Mouse (Mus musculus) lung, postnatal 0 days (tissue): ENCODE results near the gene Slc7a5. TPM values are rescaled to one million over a fixed set of nuclear protein-coding genes. Genes with fewer than 3 reads are reported as not detected.

Experiments used
- ATAC-seq: fragments of 200-750 bp; cut with Nextera tagmentation; 2 replicates; pipeline ENCODE4 v1.8.0; 2017; ENCODE audit warnings: moderate library complexity
- DNase-seq: peaks from one replicate; pipeline ENCODE4 v3.0.0-alpha.2; 2016; ENCODE audit warnings: low spot score
- H3K27ac ChIP-seq: fragments of 300-500 bp; sonication (generic); 2 replicates; pipeline ENCODE4 v1.5.1; 2014; ENCODE audit warnings: antibody characterized with exemption, mild to moderate bottlenecking, low read length, mixed read lengths
- H3K27me3 ChIP-seq: fragments of 300-500 bp; sonication (generic); replicated peaks from 2 replicates; pipeline ENCODE4 v1.6.1; 2014; ENCODE audit warnings: low read length, mixed read lengths; ENCODE audit not compliant: insufficient read depth
- H3K36me3 ChIP-seq: fragments of 300-500 bp; sonication (generic); 2 replicates; pipeline ENCODE4 v1.6.1; 2014; ENCODE audit warnings: low read length, mixed read lengths; ENCODE audit not compliant: insufficient read depth
- H3K4me1 ChIP-seq: fragments of 300-500 bp; sonication (generic); 2 replicates; pipeline ENCODE4 v1.6.1; 2014; ENCODE audit warnings: antibody characterized with exemption, low read depth, low read length, mixed read lengths; ENCODE audit not compliant: insufficient read depth
- H3K4me2 ChIP-seq: fragments of 300-500 bp; sonication (generic); replicated peaks from 2 replicates; pipeline ENCODE4 v1.6.1; 2014; ENCODE audit warnings: low read depth, mild to moderate bottlenecking, low read length, moderate library complexity, mixed read lengths
- H3K4me3 ChIP-seq: fragments of 300-500 bp; sonication (generic); 2 replicates; pipeline ENCODE4 v1.5.1; 2014; ENCODE audit warnings: low read depth, low read length
- H3K9ac ChIP-seq: fragments of 300-500 bp; sonication (generic); replicated peaks from 2 replicates; pipeline ENCODE4 v1.6.1; 2014; ENCODE audit warnings: low read depth, mild to moderate bottlenecking
- H3K9me3 ChIP-seq: fragments of 300-500 bp; sonication (generic); 2 replicates; pipeline ENCODE4 v1.6.1; 2016; ENCODE audit warnings: low read length, mixed read lengths
- CTCF ChIP-seq: IDR thresholded peaks from 2 replicates; pipeline ENCODE4 v1.5.1; 2016; ENCODE audit warnings: antibody characterized with exemption, mild to moderate bottlenecking
- EP300 ChIP-seq: IDR thresholded peaks from 2 replicates; pipeline ENCODE4 v1.6.1; 2016; ENCODE audit warnings: antibody characterized with exemption, mild to moderate bottlenecking, control low read depth
- WGBS: fragments of 180-500 bp; shearing (Covaris S2); extraction: QIAGEN DNeasy Blood & Tissue Kit; methylation state at CpG from one replicate; pipeline ENCODE4 v1.1.7; 2014; 5-methylcytosine and 5-hydroxymethylcytosine counted together
- polyA plus RNA-seq: library from polyadenylated mRNA; unstranded; fragments of >200 nt; fragmentation: Nextera tagmentation; extraction: Ambion mirVana; gene quantifications from 2 replicates; pipeline ENCODE4 v1.2.1, GENCODE M21; 2015

The Slc7a5 gene
- polyA plus RNA-seq, 1 experiment from 2014 or later: 7.5 TPM

- H3K9me3 ChIP-seq: no peaks in the 10 kb centered on the region
- ATAC-seq (no peak), DNase-seq (peak; percentile 45)
- H3K4me3 ChIP-seq: no peak overlapping the region
- TF ChIP-seq EP300 (no peak), CTCF (no peak)
- no peak overlapping the region for H3K4me2 ChIP-seq
- H3K9ac ChIP-seq: no peak overlapping the region
- H3K27ac ChIP-seq: no peak overlapping the region
- no peaks in the 10 kb centered on the region for H3K36me3 ChIP-seq
- H3K4me1 ChIP-seq: no peaks in the 10 kb centered on the region; the same call in 1 of the 2 replicates
- no peaks in the 10 kb centered on the region for H3K27me3 ChIP-seq
- WGBS: 19% methylated on average over 8 of the region's 10 CpGs
Measured at GRCm38 (mm10) chr8:121871833-121872440, 35.6 kb downstream of the Slc7a5 start.

- DNase-seq: no peak
- TF ChIP-seq CTCF (no peak), EP300 (no peak)
- no peak overlapping the region for H3K9ac ChIP-seq
- 79% methylated on average over 2 of the region's 2 CpGs for WGBS
- no peaks in the 10 kb centered on the region for H3K36me3 ChIP-seq
- H3K4me1 ChIP-seq: no peaks in the 10 kb centered on the region; the same call in 1 of the 2 replicates
- no peak for ATAC-seq
- no peak overlapping the region for H3K27ac ChIP-seq
- no peak overlapping the region for H3K4me2 ChIP-seq
- no peaks in the 10 kb centered on the region for H3K9me3 ChIP-seq
- no peaks in the 10 kb centered on the region for H3K27me3 ChIP-seq
- no peak overlapping the region for H3K4me3 ChIP-seq
Measured at GRCm38 (mm10) chr8:121870190-121870589, 37.3 kb downstream of the Slc7a5 start.

GRCm38 (mm10) chr8:121868896-121869295 is 38.6 kb downstream of the Slc7a5 start:
- no peak for TF ChIP-seq CTCF
- TF ChIP-seq EP300: no peak
- DNase-seq: no peak
- Histone ChIP-seq H3K9ac (no peak overlapping the region), H3K27ac (no peak overlapping the region), H3K4me2 (no peak overlapping the region), H3K4me3 (no peak overlapping the region), H3K9me3 (no peaks in the 10 kb centered on the region), H3K27me3 (no peaks in the 10 kb centered on the region), H3K36me3 (no peaks in the 10 kb centered on the region), H3K4me1 (no peaks in the 10 kb centered on the region; the same call in 1 of the 2 replicates)
- WGBS: 75% methylated on average over 7 of the region's 7 CpGs
- ATAC-seq: no peak

GRCm38 (mm10) chr8:121868196-121868595 is 39.3 kb downstream of the Slc7a5 start:
- TF ChIP-seq EP300: no peak
- TF ChIP-seq CTCF: no peak
- Histone ChIP-seq H3K4me3 (no peak overlapping the region), H3K27ac (no peak overlapping the region), H3K36me3 (no peaks in the 10 kb centered on the region), H3K4me1 (no peaks in the 10 kb centered on the region; the same call in 1 of the 2 replicates), H3K27me3 (no peaks in the 10 kb centered on the region), H3K4me2 (no peak overlapping the region), H3K9me3 (no peaks in the 10 kb centered on the region), H3K9ac (no peak overlapping the region)
- no peak for DNase-seq
- ATAC-seq: no peak
- 80% methylated on average over 5 of the region's 5 CpGs for WGBS

- H3K36me3 ChIP-seq: no peaks in the 10 kb centered on the region
- no peak overlapping the region for H3K9ac ChIP-seq
- H3K4me3 ChIP-seq: no peak overlapping the region
- H3K4me2 ChIP-seq: no peak overlapping the region
- DNase-seq (no peak), ATAC-seq (no peak)
- no peaks in the 10 kb centered on the region for H3K4me1 ChIP-seq
- H3K9me3 ChIP-seq: no peaks in the 10 kb centered on the region
- WGBS: 65% methylated on average over 8 of the region's 8 CpGs
- H3K27ac ChIP-seq: no peak overlapping the region
- H3K27me3 ChIP-seq: no peaks in the 10 kb centered on the region
- TF ChIP-seq EP300: no peak
- no peak for TF ChIP-seq CTCF
Measured at GRCm38 (mm10) chr8:121865356-121865755, 42.1 kb downstream of the Slc7a5 start.

- no peaks in the 10 kb centered on the region for H3K36me3 ChIP-seq
- peak; percentile 68 for ATAC-seq
- H3K27ac ChIP-seq: no peak overlapping the region
- no peak overlapping the region for H3K4me3 ChIP-seq
- H3K9ac ChIP-seq: no peak overlapping the region
- no peak for TF ChIP-seq CTCF
- TF ChIP-seq EP300: no peak
- H3K9me3 ChIP-seq: no peaks in the 10 kb centered on the region
- WGBS: 63% methylated on average over 10 of the region's 12 CpGs
- peak; percentile 43 for DNase-seq
- H3K4me2 ChIP-seq: no peak overlapping the region
- H3K4me1 ChIP-seq: no peaks in the 10 kb centered on the region
- no peaks in the 10 kb centered on the region for H3K27me3 ChIP-seq
Measured at GRCm38 (mm10) chr8:121861806-121862548, 45.5 kb downstream of the Slc7a5 start.
